Mouse (Mus musculus) kidney, adult 8-10 months (tissue): ENCODE measurements around the gene Arl4c.

Experiments
- DNase-seq, 2 experiments: peaks; one replicate each; pipeline ENCODE4 v3.0.0; 2022

Gene Arl4c

GRCm38 (mm10) chr1:88701870-88702661, at the start of gene Arl4c:
TSS of gene Arl4c (minus strand) at chr1:88702221.
- DNase-seq: peak; percentile 64 to 68

GRCm38 (mm10) chr1:88751332-88751731, 49.3 kb upstream of the Arl4c start:
- DNase-seq: peak; percentile 67 to 69

GRCm38 (mm10) chr1:88750576-88750975, 48.6 kb upstream of the Arl4c start:
- DNase-seq: no peak

- peak in 1 of 2 experiments; percentile 27 for DNase-seq
These were observed 48.1 kb upstream of the Arl4c start for GRCm38 (mm10) chr1:88750126-88750525.

- DNase-seq: no peak
These were observed 47.1 kb upstream of the Arl4c start for GRCm38 (mm10) chr1:88749106-88749505.

- DNase-seq: peak; percentile 76 to 86
These were observed 43.2 kb upstream of the Arl4c start for GRCm38 (mm10) chr1:88745256-88745655.

GRCm38 (mm10) chr1:88744261-88744660, 42.2 kb upstream of the Arl4c start:
- DNase-seq: no peak

- DNase-seq: peak in 1 of 2 experiments; percentile 33
These were observed 40.4 kb upstream of the Arl4c start for GRCm38 (mm10) chr1:88742372-88742771.

GRCm38 (mm10) chr1:88739546-88739945, 37.5 kb upstream of the Arl4c start:
- no peak for DNase-seq

GRCm38 (mm10) chr1:88738931-88739330, 36.9 kb upstream of the Arl4c start:
- DNase-seq: no peak

- DNase-seq: no peak
These were observed 27.5 kb upstream of the Arl4c start for GRCm38 (mm10) chr1:88729496-88729895.

GRCm38 (mm10) chr1:88727369-88727768, 25.3 kb upstream of the Arl4c start:
- DNase-seq: no peak

GRCm38 (mm10) chr1:88725716-88726115, 23.7 kb upstream of the Arl4c start:
- no peak for DNase-seq

GRCm38 (mm10) chr1:88720626-88721229, 18.7 kb upstream of the Arl4c start:
- no peak for DNase-seq

- no peak for DNase-seq
These were observed 16.5 kb upstream of the Arl4c start for GRCm38 (mm10) chr1:88718563-88718962.

GRCm38 (mm10) chr1:88717736-88718135, 15.7 kb upstream of the Arl4c start:
- no peak for DNase-seq

- DNase-seq: peak in 1 of 2 experiments; percentile 19
These were observed 10.0 kb upstream of the Arl4c start for GRCm38 (mm10) chr1:88712011-88712410.

- DNase-seq: no peak
These were observed 6.8 kb upstream of the Arl4c start for GRCm38 (mm10) chr1:88708646-88709305.

- no peak for DNase-seq
These were observed 6.2 kb upstream of the Arl4c start for GRCm38 (mm10) chr1:88708191-88708590.

GRCm38 (mm10) chr1:88707536-88707935, 5.5 kb upstream of the Arl4c start:
- DNase-seq: no peak

GRCm38 (mm10) chr1:88705799-88706198, 3.8 kb upstream of the Arl4c start:
- peak; percentile 81 to 89 for DNase-seq

- peak in 1 of 2 experiments; percentile 37 for DNase-seq
These were observed 3.0 kb upstream of the Arl4c start for GRCm38 (mm10) chr1:88705050-88705449.

- DNase-seq: peak in 1 of 2 experiments; percentile 20
These were observed 810 bp downstream of the Arl4c start for GRCm38 (mm10) chr1:88700961-88701861.
